Mouse (Mus musculus) intestine, postnatal 0 days (tissue): ENCODE results near the gene Cybrd1. TPM values are rescaled to one million over a fixed set of nuclear protein-coding genes. Genes with fewer than 3 reads are reported as not detected.

ENCODE experiments used
- ATAC-seq: fragments of 200-750 bp; cut with Nextera tagmentation; 2 replicates; pipeline ENCODE4 v1.8.0; 2017; ENCODE audit warnings: mild to moderate bottlenecking, moderate TSS enrichment, moderate library complexity
- H3K27ac ChIP-seq: fragments of 300-500 bp; sonication (generic); 2 replicates; pipeline ENCODE4 v1.5.1; 2014; ENCODE audit warnings: mild to moderate bottlenecking, low read depth, low read length, moderate library complexity
- H3K27me3 ChIP-seq: fragments of 300-500 bp; sonication (generic); replicated peaks from 2 replicates; pipeline ENCODE4 v1.6.1; 2014; ENCODE audit warnings: low read length, mixed read lengths; ENCODE audit not compliant: control insufficient read depth, insufficient read depth
- H3K36me3 ChIP-seq: fragments of 300-500 bp; sonication (generic); 2 replicates; pipeline ENCODE4 v1.6.1; 2014; ENCODE audit warnings: mild to moderate bottlenecking, moderate library complexity; ENCODE audit not compliant: control insufficient read depth, insufficient read depth
- H3K4me1 ChIP-seq: fragments of 300-500 bp; sonication (generic); replicated peaks from 2 replicates; pipeline ENCODE4 v1.6.1; 2014; ENCODE audit warnings: antibody characterized with exemption, low read length, mixed read lengths; ENCODE audit not compliant: control insufficient read depth, insufficient read depth
- H3K4me2 ChIP-seq: fragments of 300-500 bp; sonication (generic); replicated peaks from 2 replicates; pipeline ENCODE4 v1.6.1; 2014; ENCODE audit warnings: low read depth, mild to moderate bottlenecking, moderate library complexity
- H3K4me3 ChIP-seq: fragments of 300-500 bp; sonication (generic); 2 replicates; pipeline ENCODE4 v1.5.1; 2014; ENCODE audit warnings: low read depth, low read length
- H3K9ac ChIP-seq: fragments of 300-500 bp; sonication (generic); 2 replicates; pipeline ENCODE4 v1.6.1; 2014; ENCODE audit warnings: mild to moderate bottlenecking, low read depth, low read length
- H3K9me3 ChIP-seq: fragments of 300-500 bp; sonication (generic); 2 replicates; pipeline ENCODE4 v1.6.1; 2016; ENCODE audit warnings: mixed run types; ENCODE audit not compliant: control insufficient read depth
- CTCF ChIP-seq: sonication (generic); IDR thresholded peaks from 2 replicates; pipeline ENCODE4 v1.5.1; 2016; ENCODE audit warnings: low read depth, mild to moderate bottlenecking, control low read depth, antibody characterized with exemption, moderate library complexity
- WGBS: fragments of 180-500 bp; shearing (Covaris S2); extraction: QIAGEN DNeasy Blood & Tissue Kit; methylation state at CpG from one replicate; pipeline ENCODE4 v1.1.7; 2014; 5-methylcytosine and 5-hydroxymethylcytosine counted together
- polyA plus RNA-seq: library from polyadenylated mRNA; unstranded; fragments of >200 nt; fragmentation: Nextera tagmentation; extraction: Ambion mirVana; gene quantifications from 2 replicates; pipeline ENCODE4 v1.2.1, GENCODE M21; 2015

The Cybrd1 gene
- polyA plus RNA-seq, 1 experiment from 2014 or later: 7.7 TPM

- no peaks in the 10 kb centered on the region for H3K9me3 ChIP-seq
- H3K27ac ChIP-seq: no peak overlapping the region
- WGBS: 77% methylated on average over 9 of the region's 9 CpGs
- no peaks in the 10 kb centered on the region for H3K4me1 ChIP-seq
- no peaks in the 10 kb centered on the region for H3K27me3 ChIP-seq
- H3K4me3 ChIP-seq: no peak overlapping the region
- H3K9ac ChIP-seq: no peak overlapping the region
- 0 out of 2 replicates have a peak, but pooled peaks have one; percentile 31 for ATAC-seq
- H3K36me3 ChIP-seq: peaks cover 8% of the 10 kb centered on the region; the same call in 1 of the 2 replicates
- TF ChIP-seq CTCF: no peak
- H3K4me2 ChIP-seq: no peak overlapping the region
Observed at GRCm38 (mm10) chr2:71134041-71134505, 16.4 kb downstream of the Cybrd1 start.

GRCm38 (mm10) chr2:71134836-71135235 lies 17.1 kb downstream of the Cybrd1 start:
- H3K9me3 ChIP-seq: no peaks in the 10 kb centered on the region
- no peak overlapping the region for H3K4me2 ChIP-seq
- H3K27me3 ChIP-seq: no peaks in the 10 kb centered on the region
- 58% methylated on average over 5 of the region's 5 CpGs for WGBS
- no peak overlapping the region for H3K27ac ChIP-seq
- TF ChIP-seq CTCF: no peak
- no peaks in the 10 kb centered on the region for H3K4me1 ChIP-seq
- peaks cover 8% of the 10 kb centered on the region; the same call in 1 of the 2 replicates for H3K36me3 ChIP-seq
- H3K4me3 ChIP-seq: no peak overlapping the region
- H3K9ac ChIP-seq: no peak overlapping the region
- no peak for ATAC-seq

GRCm38 (mm10) chr2:71140622-71141021 lies 22.9 kb downstream of the Cybrd1 start:
- Histone ChIP-seq H3K36me3 (peaks cover 4% of the 10 kb centered on the region; the same call in 1 of the 2 replicates), H3K4me3 (no peak overlapping the region), H3K27ac (no peak overlapping the region), H3K27me3 (no peaks in the 10 kb centered on the region), H3K4me2 (no peak overlapping the region), H3K4me1 (no peaks in the 10 kb centered on the region), H3K9me3 (no peaks in the 10 kb centered on the region), H3K9ac (no peak overlapping the region)
- no peak for ATAC-seq
- no peak for TF ChIP-seq CTCF
- 81% methylated on average over 4 of the region's 4 CpGs for WGBS

- ATAC-seq: no peak
- Histone ChIP-seq H3K4me3 (no peak overlapping the region), H3K9ac (no peak overlapping the region), H3K36me3 (peaks cover 4% of the 10 kb centered on the region; the same call in 1 of the 2 replicates), H3K4me2 (no peak overlapping the region), H3K4me1 (0 out of 2 replicates have a peak, but pooled peaks cover 5% of the 10 kb centered on the region), H3K9me3 (no peaks in the 10 kb centered on the region), H3K27me3 (no peaks in the 10 kb centered on the region), H3K27ac (no peak overlapping the region)
- no peak for TF ChIP-seq CTCF
- 58% methylated on average over 7 of the region's 7 CpGs for WGBS
Observed at GRCm38 (mm10) chr2:71142410-71142809, 24.7 kb downstream of the Cybrd1 start.

GRCm38 (mm10) chr2:71145853-71146252 lies 28.1 kb downstream of the Cybrd1 start:
- H3K27me3 ChIP-seq: no peaks in the 10 kb centered on the region
- ATAC-seq: peak; percentile 63
- H3K9ac ChIP-seq: no peak overlapping the region
- H3K9me3 ChIP-seq: no peaks in the 10 kb centered on the region
- WGBS: 52% methylated on average over 4 of the region's 4 CpGs
- H3K4me3 ChIP-seq: no peak overlapping the region
- H3K27ac ChIP-seq: peak overlapping the region; percentile 50
- no peak for TF ChIP-seq CTCF
- H3K4me2 ChIP-seq: peak overlapping the region; percentile 14
- H3K36me3 ChIP-seq: no peaks in the 10 kb centered on the region
- 0 out of 2 replicates have a peak, but pooled peaks cover 5% of the 10 kb centered on the region for H3K4me1 ChIP-seq

GRCm38 (mm10) chr2:71146266-71146665 lies 28.5 kb downstream of the Cybrd1 start:
- ATAC-seq: peak; percentile 90
- Histone ChIP-seq H3K27ac (peak overlapping the region; percentile 50; the same call in 1 of the 2 replicates), H3K9ac (no peak overlapping the region), H3K27me3 (no peaks in the 10 kb centered on the region), H3K9me3 (no peaks in the 10 kb centered on the region), H3K36me3 (no peaks in the 10 kb centered on the region), H3K4me3 (no peak overlapping the region), H3K4me1 (0 out of 2 replicates have a peak, but pooled peaks cover 5% of the 10 kb centered on the region), H3K4me2 (peak overlapping the region; percentile 14; the same call in 1 of the 2 replicates)
- 12% methylated on average over 3 of the region's 3 CpGs for WGBS
- no peak for TF ChIP-seq CTCF
